In the genomic region with DNA sequence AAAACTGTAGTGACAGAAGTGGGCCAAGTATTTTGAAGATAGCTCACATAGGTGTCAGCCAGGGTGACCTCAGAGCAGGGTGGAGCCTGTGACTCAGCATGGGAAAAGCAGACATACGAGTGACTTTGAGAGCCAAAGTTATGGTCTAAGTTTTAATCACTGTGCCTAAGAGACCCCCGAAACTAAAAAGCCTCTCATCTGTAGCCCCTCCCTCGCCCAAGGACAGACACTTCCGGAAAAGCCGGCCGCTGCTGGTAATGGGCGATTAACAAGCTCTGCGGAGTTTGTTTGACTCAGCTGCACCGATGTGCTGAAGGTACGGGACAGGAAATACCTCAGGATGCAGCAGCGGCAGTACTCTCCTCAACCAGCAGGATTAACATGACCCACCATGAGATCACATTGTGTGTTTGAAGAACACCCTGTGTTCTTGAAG, we compare ENCODE assay signal across 8 mouse cellular contexts.
DNase-seq lines count a peak whose midpoint lies in the region; ATAC-seq lines count a peak whose summit lies in the region.
"Had no signal": no experiment of that assay in that cellular context is flagged by ENCODE, and none has a peak within 500 bp of the region (broad histone marks: within the 10 kb centered on the region; RNA-seq: fewer than 3 reads in every experiment).

No protein-coding gene starts in this region.

- no peak for ATAC-seq in liver, embryonic 13.5 days (ENCODE audit: low read depth)

- WGBS in liver, embryonic 13.5 days (ENCODE audit: insufficient replicate concordance) = 49% methylated on average over 11 of the region's 11 CpGs

- H3K9ac ChIP-seq in liver, embryonic 13.5 days = no peak overlapping the region
- H3K9ac ChIP-seq: neural tube, embryonic 13.5 days had no signal

- peaks cover 21% of the 10 kb centered on the region for H3K4me1 ChIP-seq in liver, embryonic 13.5 days (replicated peaks)

- no peaks in the 10 kb centered on the region for H3K27me3 ChIP-seq in liver, embryonic 13.5 days
- H3K27me3 ChIP-seq: neural tube, embryonic 13.5 days had no signal

- H3K4me2 ChIP-seq in liver, embryonic 13.5 days = peak overlapping the region; percentile 32
- H3K4me2 ChIP-seq: neural tube, embryonic 13.5 days had no signal

- no peaks in the 10 kb centered on the region for H3K36me3 ChIP-seq in liver, embryonic 13.5 days
- H3K36me3 ChIP-seq: neural tube, embryonic 13.5 days had no signal

- H3K27ac ChIP-seq in liver, embryonic 13.5 days = no peak overlapping the region
- H3K27ac ChIP-seq: neural tube, embryonic 13.5 days had no signal

- H3K4me3 ChIP-seq in liver, embryonic 13.5 days (replicated peaks) = no peak overlapping the region
- H3K4me3 ChIP-seq: neural tube, embryonic 13.5 days had no signal

- DNase-seq in testis, postnatal 10 days (ENCODE audit: low spot score) = peak; percentile 44
- DNase-seq in testis, postnatal 14 days (ENCODE audit: low spot score) = no peak
- DNase-seq in forelimb bud, embryonic 11.5 days (ENCODE audit: low read depth, low spot score) = peak; percentile 25
- no peak for DNase-seq in liver, embryonic 13.5 days
- peak; percentile 77 for DNase-seq in thymus, postnatal 0 days (ENCODE audit: low spot score)
- no peak for DNase-seq in neural tube, embryonic 10.5 days (ENCODE audit: extremely low spot score, low spot score)
- no peak for DNase-seq in urinary bladder, postnatal 36 days (ENCODE audit: low spot score in 2 of 2)

- no peaks in the 10 kb centered on the region for H3K9me3 ChIP-seq in liver, embryonic 13.5 days (replicated peaks)
- H3K9me3 ChIP-seq: neural tube, embryonic 13.5 days had no signal

Comparison
In these comparisons a context has a peak if more than half of its experiments do, and no peak if none do; other contexts are left out.
1. DNase-seq: peak in testis, postnatal 10 days (single experiment), forelimb bud, embryonic 11.5 days (single experiment) and thymus, postnatal 0 days (single experiment); none in testis, postnatal 14 days (single experiment), liver, embryonic 13.5 days (single experiment), neural tube, embryonic 10.5 days (single experiment) and urinary bladder, postnatal 36 days (0 of 2).